Mouse (Mus musculus): ENCODE data around the gene Ntn1. TPM values are rescaled to one million over a fixed set of nuclear protein-coding genes. Genes with fewer than 3 reads are reported as not detected.

The Ntn1 gene
- 6.2 and 6.7 TPM in 2 replicates for polyA plus RNA-seq (2014; fragmentation: Nextera tagmentation; extraction: Ambion mirVana)

- Histone ChIP-seq H3K4me2 (ENCODE audit: low read length) (peak within 1 kb of the TSS; percentile 98), H3K9me3 (ENCODE audit: control insufficient read depth, low read length) (no peaks in the 10 kb centered on the region), H3K4me3 (ENCODE audit: low read depth, low read length) (peak within 1 kb of the TSS; percentile 48), H3K9ac (ENCODE audit: low read length) (peak within 1 kb of the TSS; percentile 48), H3K27ac (ENCODE audit: low read depth) (no peak within 1 kb of the TSS), H3K4me1 (replicated peaks; ENCODE audit: control insufficient read depth, insufficient read depth, low read length) (no peaks in the 10 kb centered on the region), H3K27me3 (replicated peaks; ENCODE audit: control insufficient read depth, insufficient read depth, low read length) (peaks cover 41% of the 10 kb centered on the region), H3K36me3 (ENCODE audit: control insufficient read depth, insufficient read depth, low read length) (no peaks in the 10 kb centered on the region)
- no peak for DNase-seq (ENCODE audit: low spot score)
- no peak for ATAC-seq (replicated peaks; ENCODE audit: low FRiP score, low TSS enrichment, low read depth)
- 13% methylated on average over 11 of the region's 11 CpGs for WGBS
Observed at GRCm38 (mm10) chr11:68400727-68401219, at the start of gene Ntn1. Ntn1 (minus strand) TSS chr11:68400823.

DNA sequence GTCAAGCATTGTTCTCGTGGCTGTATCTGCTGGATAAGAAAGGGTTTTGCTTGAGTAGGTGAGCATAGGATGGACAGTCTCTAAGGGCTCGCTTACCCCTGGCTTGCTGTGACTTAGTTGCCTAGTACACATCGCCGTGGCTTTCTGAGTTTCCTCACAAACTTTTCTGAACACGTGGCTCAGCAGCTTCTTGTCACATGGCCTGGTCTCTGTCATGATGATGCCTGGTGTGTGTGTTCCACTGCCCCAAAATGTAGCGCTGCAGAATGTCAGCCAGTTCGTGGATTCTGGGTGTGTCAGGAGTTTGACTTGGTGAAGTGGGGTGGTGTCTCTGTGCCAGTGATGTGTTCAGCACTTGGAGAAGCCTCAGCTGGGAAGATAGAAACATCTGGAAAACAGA, 47.7 kb upstream of the Ntn1 start:
- DNase-seq (ENCODE audit: low spot score) (no peak), ATAC-seq (replicated peaks; ENCODE audit: low FRiP score, low TSS enrichment, low read depth) (no peak)
- Histone ChIP-seq H3K4me3 (ENCODE audit: low read depth, low read length) (no peak overlapping the region), H3K4me1 (replicated peaks; ENCODE audit: control insufficient read depth, insufficient read depth, low read length) (peaks cover 8% of the 10 kb centered on the region; the same call in 1 of the 2 replicates), H3K27ac (ENCODE audit: low read depth) (no peak overlapping the region), H3K9ac (ENCODE audit: low read length) (no peak overlapping the region), H3K4me2 (ENCODE audit: low read length) (no peak overlapping the region), H3K36me3 (ENCODE audit: control insufficient read depth, insufficient read depth, low read length) (no peaks in the 10 kb centered on the region), H3K27me3 (replicated peaks; ENCODE audit: control insufficient read depth, insufficient read depth, low read length) (no peaks in the 10 kb centered on the region), H3K9me3 (ENCODE audit: control insufficient read depth, low read length) (no peaks in the 10 kb centered on the region)
- WGBS, result 72% methylated on average over 7 of the region's 7 CpGs

- WGBS, result 90% methylated on average over 2 of the region's 2 CpGs
- no peaks in the 10 kb centered on the region for H3K9me3 ChIP-seq (ENCODE audit: control insufficient read depth, low read length)
- H3K4me3 ChIP-seq (ENCODE audit: low read depth, low read length), result no peak overlapping the region
- DNase-seq (ENCODE audit: low spot score) (no peak), ATAC-seq (replicated peaks; ENCODE audit: low FRiP score, low TSS enrichment, low read depth) (no peak)
- H3K27ac ChIP-seq (ENCODE audit: low read depth), result no peak overlapping the region
- no peak overlapping the region for H3K9ac ChIP-seq (ENCODE audit: low read length)
- H3K27me3 ChIP-seq (replicated peaks; ENCODE audit: control insufficient read depth, insufficient read depth, low read length), result no peaks in the 10 kb centered on the region
- peaks cover 8% of the 10 kb centered on the region; the same call in 1 of the 2 replicates for H3K4me1 ChIP-seq (replicated peaks; ENCODE audit: control insufficient read depth, insufficient read depth, low read length)
- H3K36me3 ChIP-seq (ENCODE audit: control insufficient read depth, insufficient read depth, low read length), result no peaks in the 10 kb centered on the region
- H3K4me2 ChIP-seq (ENCODE audit: low read length), result no peak overlapping the region
Observed at GRCm38 (mm10) chr11:68447242-68447641, 46.6 kb upstream of the Ntn1 start.

DNA sequence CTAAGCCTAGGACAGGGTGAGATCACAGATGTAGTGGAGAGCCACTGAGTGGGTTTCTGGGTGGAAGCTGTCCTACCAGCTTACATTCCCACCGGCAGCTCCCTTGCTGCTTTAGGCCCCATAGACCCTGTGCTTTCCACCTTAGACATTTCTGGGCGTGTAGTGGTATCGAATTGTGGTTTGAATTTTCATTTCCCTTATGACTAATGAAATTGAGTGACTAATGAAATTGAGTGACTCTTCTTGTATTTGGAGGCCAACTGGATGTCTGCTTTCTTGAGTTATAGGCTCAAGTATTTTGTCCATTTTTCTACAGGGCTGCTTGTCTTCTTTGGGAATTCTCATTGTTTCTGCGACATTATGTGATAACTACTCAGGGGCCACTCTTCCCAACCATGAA, 45.9 kb upstream of the Ntn1 start:
- Histone ChIP-seq H3K9me3 (ENCODE audit: control insufficient read depth, low read length) (no peaks in the 10 kb centered on the region), H3K27me3 (replicated peaks; ENCODE audit: control insufficient read depth, insufficient read depth, low read length) (no peaks in the 10 kb centered on the region), H3K4me2 (ENCODE audit: low read length) (no peak overlapping the region), H3K4me3 (ENCODE audit: low read depth, low read length) (no peak overlapping the region), H3K27ac (ENCODE audit: low read depth) (no peak overlapping the region), H3K36me3 (ENCODE audit: control insufficient read depth, insufficient read depth, low read length) (no peaks in the 10 kb centered on the region), H3K4me1 (replicated peaks; ENCODE audit: control insufficient read depth, insufficient read depth, low read length) (peaks cover 8% of the 10 kb centered on the region; the same call in 1 of the 2 replicates), H3K9ac (ENCODE audit: low read length) (no peak overlapping the region)
- WGBS, result 89% methylated on average over 4 of the region's 4 CpGs
- ATAC-seq (replicated peaks; ENCODE audit: low FRiP score, low TSS enrichment, low read depth) (no peak), DNase-seq (ENCODE audit: low spot score) (no peak)

- Histone ChIP-seq H3K27ac (ENCODE audit: low read depth) (no peak overlapping the region), H3K4me3 (ENCODE audit: low read depth, low read length) (no peak overlapping the region), H3K4me2 (ENCODE audit: low read length) (no peak overlapping the region), H3K4me1 (replicated peaks; ENCODE audit: control insufficient read depth, insufficient read depth, low read length) (0 out of 2 replicates have a peak, but pooled peaks cover 4% of the 10 kb centered on the region), H3K9ac (ENCODE audit: low read length) (no peak overlapping the region), H3K27me3 (replicated peaks; ENCODE audit: control insufficient read depth, insufficient read depth, low read length) (no peaks in the 10 kb centered on the region), H3K9me3 (ENCODE audit: control insufficient read depth, low read length) (no peaks in the 10 kb centered on the region), H3K36me3 (ENCODE audit: control insufficient read depth, insufficient read depth, low read length) (no peaks in the 10 kb centered on the region)
- no peak for DNase-seq (ENCODE audit: low spot score)
- WGBS, result 94% methylated on average over 4 of the region's 4 CpGs
- no peak for ATAC-seq (replicated peaks; ENCODE audit: low FRiP score, low TSS enrichment, low read depth)
Observed at GRCm38 (mm10) chr11:68445901-68446300, 45.3 kb upstream of the Ntn1 start.

GRCm38 (mm10) chr11:68442983-68443638, 42.5 kb upstream of the Ntn1 start:
- DNase-seq (ENCODE audit: low spot score), result no peak
- ATAC-seq (replicated peaks; ENCODE audit: low FRiP score, low TSS enrichment, low read depth), result no peak
- no peaks in the 10 kb centered on the region for H3K9me3 ChIP-seq (ENCODE audit: control insufficient read depth, low read length)
- WGBS, result 75% methylated on average over 12 of the region's 12 CpGs
- no peaks in the 10 kb centered on the region for H3K36me3 ChIP-seq (ENCODE audit: control insufficient read depth, insufficient read depth, low read length)
- H3K4me3 ChIP-seq (ENCODE audit: low read depth, low read length), result no peak overlapping the region
- H3K4me2 ChIP-seq (ENCODE audit: low read length), result no peak overlapping the region
- H3K27ac ChIP-seq (ENCODE audit: low read depth), result no peak overlapping the region
- H3K4me1 ChIP-seq (replicated peaks; ENCODE audit: control insufficient read depth, insufficient read depth, low read length), result no peaks in the 10 kb centered on the region
- H3K9ac ChIP-seq (ENCODE audit: low read length), result no peak overlapping the region
- no peaks in the 10 kb centered on the region for H3K27me3 ChIP-seq (replicated peaks; ENCODE audit: control insufficient read depth, insufficient read depth, low read length)

- no peak overlapping the region for H3K4me2 ChIP-seq (ENCODE audit: low read length)
- no peaks in the 10 kb centered on the region for H3K27me3 ChIP-seq (replicated peaks; ENCODE audit: control insufficient read depth, insufficient read depth, low read length)
- H3K9me3 ChIP-seq (ENCODE audit: control insufficient read depth, low read length), result no peaks in the 10 kb centered on the region
- H3K4me1 ChIP-seq (replicated peaks; ENCODE audit: control insufficient read depth, insufficient read depth, low read length), result no peaks in the 10 kb centered on the region
- H3K9ac ChIP-seq (ENCODE audit: low read length), result no peak overlapping the region
- ATAC-seq (replicated peaks; ENCODE audit: low FRiP score, low TSS enrichment, low read depth) (no peak), DNase-seq (ENCODE audit: low spot score) (no peak)
- WGBS, result 80% methylated on average over 8 of the region's 8 CpGs
- H3K36me3 ChIP-seq (ENCODE audit: control insufficient read depth, insufficient read depth, low read length), result no peaks in the 10 kb centered on the region
- H3K4me3 ChIP-seq (ENCODE audit: low read depth, low read length), result no peak overlapping the region
- H3K27ac ChIP-seq (ENCODE audit: low read depth), result no peak overlapping the region
Observed at GRCm38 (mm10) chr11:68442346-68442745, 41.7 kb upstream of the Ntn1 start.

DNA sequence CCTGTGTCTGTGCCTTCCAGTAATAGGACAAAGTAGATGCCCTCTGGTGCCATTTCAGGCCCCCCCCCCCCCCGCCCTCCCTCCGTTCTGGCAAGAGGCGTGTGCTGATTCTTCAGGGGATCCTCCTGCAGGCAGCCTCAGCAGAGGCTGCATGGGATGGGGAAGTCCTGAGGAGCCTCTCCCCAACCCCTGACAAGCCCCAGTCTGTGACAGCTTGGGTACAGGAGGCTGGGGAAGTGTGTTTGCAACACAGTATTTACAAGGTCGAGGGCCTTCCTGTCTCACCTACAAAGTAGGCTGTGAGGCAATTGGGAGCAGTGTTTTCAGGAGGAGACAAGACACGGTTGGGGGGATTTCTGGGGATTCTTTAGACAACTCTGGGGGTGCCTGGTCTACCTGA, 40.3 kb upstream of the Ntn1 start:
- H3K9ac ChIP-seq (ENCODE audit: low read length), result no peak overlapping the region
- H3K9me3 ChIP-seq (ENCODE audit: control insufficient read depth, low read length), result no peaks in the 10 kb centered on the region
- ATAC-seq (replicated peaks; ENCODE audit: low FRiP score, low TSS enrichment, low read depth), result no peak
- no peaks in the 10 kb centered on the region for H3K4me1 ChIP-seq (replicated peaks; ENCODE audit: control insufficient read depth, insufficient read depth, low read length)
- H3K27me3 ChIP-seq (replicated peaks; ENCODE audit: control insufficient read depth, insufficient read depth, low read length), result no peaks in the 10 kb centered on the region
- 72% methylated on average over 5 of the region's 5 CpGs for WGBS
- DNase-seq (ENCODE audit: low spot score), result no peak
- H3K27ac ChIP-seq (ENCODE audit: low read depth), result no peak overlapping the region
- H3K4me3 ChIP-seq (ENCODE audit: low read depth, low read length), result no peak overlapping the region
- H3K36me3 ChIP-seq (ENCODE audit: control insufficient read depth, insufficient read depth, low read length), result no peaks in the 10 kb centered on the region
- H3K4me2 ChIP-seq (ENCODE audit: low read length), result no peak overlapping the region

DNA sequence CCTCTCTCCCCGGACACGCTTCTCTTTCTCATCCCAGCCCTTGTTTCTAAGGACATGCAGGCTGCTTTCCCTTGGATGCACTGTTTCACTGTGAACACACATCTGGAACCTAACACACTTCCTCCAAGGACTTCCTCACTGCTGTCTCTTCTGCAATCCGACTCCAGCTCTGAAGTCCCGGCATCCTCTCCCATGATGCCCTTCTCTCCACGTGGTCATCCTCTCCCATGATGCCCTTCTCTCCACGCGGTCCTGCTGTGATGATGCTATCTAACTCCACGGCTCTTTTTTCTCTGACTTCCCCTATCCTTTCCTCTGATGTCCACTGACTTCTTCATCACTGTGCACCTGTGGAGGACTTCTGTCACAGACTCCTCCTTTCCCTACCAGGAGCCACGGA, 39.5 kb upstream of the Ntn1 start:
- no peaks in the 10 kb centered on the region for H3K27me3 ChIP-seq (replicated peaks; ENCODE audit: control insufficient read depth, insufficient read depth, low read length)
- no peak overlapping the region for H3K4me3 ChIP-seq (ENCODE audit: low read depth, low read length)
- no peaks in the 10 kb centered on the region for H3K9me3 ChIP-seq (ENCODE audit: control insufficient read depth, low read length)
- no peaks in the 10 kb centered on the region for H3K4me1 ChIP-seq (replicated peaks; ENCODE audit: control insufficient read depth, insufficient read depth, low read length)
- H3K27ac ChIP-seq (ENCODE audit: low read depth), result no peak overlapping the region
- no peak overlapping the region for H3K9ac ChIP-seq (ENCODE audit: low read length)
- H3K4me2 ChIP-seq (ENCODE audit: low read length), result no peak overlapping the region
- 74% methylated on average over 9 of the region's 9 CpGs for whole genome bisulfite sequencing
- no peak for DNase-seq (ENCODE audit: low spot score)
- ATAC-seq (replicated peaks; ENCODE audit: low FRiP score, low TSS enrichment, low read depth), result no peak
- no peaks in the 10 kb centered on the region for H3K36me3 ChIP-seq (ENCODE audit: control insufficient read depth, insufficient read depth, low read length)

Measured in intestine, embryonic 14.5 days (tissue).